In the genomic region with DNA sequence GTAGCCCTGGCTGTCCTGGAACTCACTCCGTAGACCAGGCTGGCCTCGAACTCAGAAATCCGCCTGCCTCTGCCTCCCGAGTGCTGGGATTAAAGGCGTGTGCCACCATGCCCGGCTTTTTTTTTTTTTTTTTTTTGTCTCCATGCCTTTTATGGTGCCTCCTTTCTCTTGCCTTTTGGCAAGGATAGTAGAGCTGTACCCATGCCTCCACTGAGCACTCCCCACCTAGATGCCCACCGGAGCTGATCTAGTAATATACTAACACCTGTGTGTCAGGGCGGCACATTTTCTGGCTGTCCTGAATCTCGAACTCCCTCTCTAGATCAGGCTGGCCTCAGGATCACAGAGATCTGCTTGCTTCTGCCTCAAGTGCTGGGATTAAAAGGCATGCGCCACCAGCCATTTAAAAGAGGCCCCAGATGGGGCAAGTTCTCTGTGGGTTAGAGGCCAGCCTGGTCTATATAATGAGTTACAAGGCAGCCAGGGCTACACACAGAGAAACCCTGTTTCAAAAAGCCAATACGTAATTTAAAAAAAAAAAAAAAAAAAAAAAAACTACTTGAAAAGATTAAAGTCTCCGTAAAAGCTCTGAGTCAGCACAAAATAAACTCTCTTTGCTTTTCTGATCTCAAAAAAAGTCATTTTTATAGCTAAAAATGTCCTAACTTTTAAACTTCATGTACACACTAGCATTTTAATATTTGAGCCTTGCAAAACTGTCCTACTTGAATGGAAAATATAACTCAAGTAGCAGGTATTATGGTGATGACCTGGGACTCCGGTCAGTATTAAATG, we compare ENCODE assay signal across 36 mouse cellular contexts. TPM values are rescaled to one million over a fixed set of nuclear protein-coding genes. Genes with fewer than 3 reads are reported as not detected.
"Had no signal": no experiment of that assay in that cellular context is flagged by ENCODE, and none has a peak within 500 bp of the region (broad histone marks: within the 10 kb centered on the region; RNA-seq: fewer than 3 reads in every experiment).

No protein-coding gene starts in this region.

- H3K9me3 ChIP-seq: heart, embryonic 13.5 days; heart, embryonic 15.5 days; hindbrain, embryonic 10.5 days; hindbrain, embryonic 12.5 days; intestine, embryonic 15.5 days; kidney, embryonic 15.5 days; limb, embryonic 13.5 days; limb, embryonic 15.5 days; liver, embryonic 12.5 days had no signal

- DNase-seq: gastrocnemius, postnatal 14 days; gastrocnemius, postnatal 36 days; heart, adult 2 months; heart, postnatal 14 days; heart, postnatal 36 days; kidney, adult 18-20 months; kidney, adult 8-10 months; kidney, postnatal 14 days; kidney, postnatal 36 days; layer of hippocampus, adult 9-11 months; layer of hippocampus, postnatal 36 days; left cerebral cortex, postnatal 4 days had no signal

- H3K27ac ChIP-seq: heart, adult 2 months; heart, embryonic 13.5 days; heart, embryonic 15.5 days; hindbrain, embryonic 10.5 days; hindbrain, embryonic 12.5 days; hindbrain, embryonic 14.5 days; intestine, embryonic 15.5 days; kidney, embryonic 15.5 days; kidney, postnatal 0 days; limb, embryonic 13.5 days; limb, embryonic 15.5 days; liver, embryonic 12.5 days; liver, embryonic 14.5 days had no signal

- H3K4me3 ChIP-seq: heart, adult 2 months; heart, embryonic 13.5 days; heart, embryonic 15.5 days; hindbrain, embryonic 10.5 days; hindbrain, embryonic 12.5 days; intestine, embryonic 15.5 days; kidney, embryonic 15.5 days; limb, embryonic 13.5 days; limb, embryonic 15.5 days; liver, embryonic 12.5 days had no signal

- H3K9ac ChIP-seq: heart, embryonic 13.5 days; heart, embryonic 15.5 days; hindbrain, embryonic 12.5 days; hindbrain, embryonic 14.5 days; intestine, embryonic 15.5 days; kidney, embryonic 15.5 days; limb, embryonic 13.5 days; limb, embryonic 15.5 days; liver, embryonic 12.5 days; liver, embryonic 14.5 days had no signal

- ATAC-seq: hindbrain, embryonic 16.5 days; inflammation-experienced regulatory T-cells, adult 6 months; intestine, embryonic 15.5 days; intestine, postnatal 0 days; liver, embryonic 12.5 days had no signal

- H3K4me1 ChIP-seq: heart, embryonic 13.5 days; heart, embryonic 15.5 days; hindbrain, embryonic 10.5 days; hindbrain, embryonic 12.5 days; intestine, embryonic 15.5 days; kidney, embryonic 15.5 days; limb, embryonic 13.5 days; limb, embryonic 15.5 days; liver, embryonic 12.5 days had no signal

- H3K4me2 ChIP-seq: heart, embryonic 11.5 days; heart, embryonic 13.5 days; heart, embryonic 15.5 days; hindbrain, embryonic 12.5 days; hindbrain, embryonic 14.5 days; intestine, embryonic 15.5 days; kidney, embryonic 15.5 days; limb, embryonic 13.5 days; limb, embryonic 15.5 days; liver, embryonic 12.5 days had no signal

- H3K27me3 ChIP-seq: heart, embryonic 13.5 days; heart, embryonic 15.5 days; hindbrain, embryonic 12.5 days; intestine, embryonic 15.5 days; kidney, embryonic 15.5 days; limb, embryonic 13.5 days; limb, embryonic 15.5 days; liver, embryonic 12.5 days had no signal

RNA-seq across cellular contexts. Expression of a gene that starts 20.2 kb away (rescaled TPM):
- total RNA-seq: gastrocnemius, adult 18-20 months; gastrocnemius, adult 8-10 months; gastrocnemius, postnatal 14 days; gastrocnemius, postnatal 36 days; heart, adult 2 months; heart, postnatal 14 days; heart, postnatal 36 days; layer of hippocampus, adult 18-20 months; liver, adult 2 months had no signal
- polyA plus RNA-seq: gonadal fat pad, adult 2 months; heart, adult 2 months; heart, embryonic 15.5 days; heart, postnatal 0 days; hindbrain, embryonic 10.5 days; limb, embryonic 11.5 days; liver, adult 2 months; liver, embryonic 12.5 days; liver, embryonic 14.5 days; liver, embryonic 16.5 days had no signal
